Mouse (Mus musculus) olfactory bulb, adult 2 months (tissue): ENCODE data around the gene Spock2.

Experiments
- CTCF ChIP-seq: fragments of 200-500 bp; IDR thresholded peaks from 2 replicates; pipeline ENCODE4 v1.5.1; 2012; ENCODE audit warnings: low read depth, mild to moderate bottlenecking, low read length, moderate library complexity; ENCODE audit not compliant: insufficient read depth
- POLR2A ChIP-seq: fragments of 200-500 bp; IDR thresholded peaks from 2 replicates; pipeline ENCODE4 v1.6.1; 2012; ENCODE audit warnings: mild to moderate bottlenecking, low read depth, low read length, moderate library complexity; ENCODE audit not compliant: insufficient read depth

DNA sequence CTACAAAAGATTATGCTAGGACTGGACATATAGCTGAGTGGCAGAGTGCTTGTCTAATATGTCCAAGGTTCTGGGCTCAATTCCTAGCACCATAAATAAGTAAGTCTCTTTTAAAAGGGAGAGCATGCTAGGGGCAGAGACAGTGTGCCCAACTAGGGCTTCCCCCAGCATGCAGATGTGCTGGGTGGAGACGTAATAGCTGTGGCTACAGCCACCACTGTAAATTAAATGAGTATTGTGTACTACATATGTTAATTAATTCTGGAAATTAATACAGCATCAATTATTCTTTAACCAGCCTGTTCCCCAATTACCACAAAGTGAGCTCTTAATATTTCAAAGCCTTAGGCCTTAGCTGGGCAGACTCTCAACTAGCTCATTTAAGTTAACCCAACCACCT is 58.9 kb downstream of the Spock2 start:
- no peak for TF ChIP-seq POLR2A
- no peak for TF ChIP-seq CTCF
